Mouse (Mus musculus): ENCODE data around the gene Mreg.

Gene Mreg

GRCm38 (mm10) chr1:72226887-72227481, 14.9 kb upstream of the Mreg start:
- no peak for DNase-seq (ENCODE audit: low spot score)

- DNase-seq (ENCODE audit: low spot score): no peak
Measured at GRCm38 (mm10) chr1:72226172-72226886, 14.2 kb upstream of the Mreg start.

- DNase-seq (ENCODE audit: low spot score): peak; percentile 66
Measured at GRCm38 (mm10) chr1:72225720-72226171, 13.6 kb upstream of the Mreg start.

GRCm38 (mm10) chr1:72225054-72225718, 13.1 kb upstream of the Mreg start:
- DNase-seq (ENCODE audit: low spot score): no peak

GRCm38 (mm10) chr1:72220008-72220407, 7.9 kb upstream of the Mreg start:
- DNase-seq (ENCODE audit: low spot score): no peak

- no peak for DNase-seq (ENCODE audit: low spot score)
Measured at GRCm38 (mm10) chr1:72219116-72219515, 7.0 kb upstream of the Mreg start.

- DNase-seq (ENCODE audit: low spot score): no peak
Measured at GRCm38 (mm10) chr1:72218626-72219025, 6.5 kb upstream of the Mreg start.

GRCm38 (mm10) chr1:72216761-72217160, 4.7 kb upstream of the Mreg start:
- DNase-seq (ENCODE audit: low spot score): no peak

GRCm38 (mm10) chr1:72215174-72215573, 3.1 kb upstream of the Mreg start:
- no peak for DNase-seq (ENCODE audit: low spot score)

- DNase-seq (ENCODE audit: low spot score): peak; percentile 35
Measured at GRCm38 (mm10) chr1:72214470-72214961, 2.4 kb upstream of the Mreg start.

- DNase-seq (ENCODE audit: low spot score): no peak
Measured at GRCm38 (mm10) chr1:72213954-72214353, 1.8 kb upstream of the Mreg start.

GRCm38 (mm10) chr1:72210803-72211679, 1.1 kb downstream of the Mreg start:
- DNase-seq (ENCODE audit: low spot score): no peak

- DNase-seq (ENCODE audit: low spot score): no peak
Measured at GRCm38 (mm10) chr1:72208095-72208494, 4.0 kb downstream of the Mreg start.

- DNase-seq (ENCODE audit: low spot score): no peak
Measured at GRCm38 (mm10) chr1:72205113-72205512, 7.0 kb downstream of the Mreg start.

- DNase-seq (ENCODE audit: low spot score): no peak
Measured at GRCm38 (mm10) chr1:72203204-72203603, 8.9 kb downstream of the Mreg start.

GRCm38 (mm10) chr1:72202705-72203104, 9.4 kb downstream of the Mreg start:
- no peak for DNase-seq (ENCODE audit: low spot score)

GRCm38 (mm10) chr1:72202068-72202467, 10.0 kb downstream of the Mreg start:
- DNase-seq (ENCODE audit: low spot score): no peak

GRCm38 (mm10) chr1:72201126-72201525, 11.0 kb downstream of the Mreg start:
- no peak for DNase-seq (ENCODE audit: low spot score)

- DNase-seq (ENCODE audit: low spot score): no peak
Measured at GRCm38 (mm10) chr1:72198142-72198806, 13.8 kb downstream of the Mreg start.

- no peak for DNase-seq (ENCODE audit: low spot score)
Measured at GRCm38 (mm10) chr1:72196626-72197359, 15.3 kb downstream of the Mreg start.

- DNase-seq (ENCODE audit: low spot score): no peak
Measured at GRCm38 (mm10) chr1:72196123-72196522, 16.0 kb downstream of the Mreg start.

Measured in spleen, adult 12 weeks (tissue).